Mouse (Mus musculus) thymus, adult 2 months (tissue): Measurements from ENCODE around the gene Itpka.

Experiments used
- CTCF ChIP-seq: fragments of 200-500 bp; IDR thresholded peaks from 2 replicates; pipeline ENCODE4 v1.5.1; 2012; ENCODE audit warnings: mild to moderate bottlenecking, control low read depth, low read length, moderate library complexity, borderline replicate concordance; ENCODE audit not compliant: control insufficient read depth, poor library complexity, insufficient read depth; ENCODE audit errors: extremely low read depth
- POLR2A ChIP-seq: fragments of 200-500 bp; IDR thresholded peaks from 2 replicates; pipeline ENCODE4 v1.6.1; 2012; ENCODE audit warnings: mild to moderate bottlenecking, low read length, control low read depth, moderate library complexity; ENCODE audit not compliant: control insufficient read depth, poor library complexity, insufficient read depth; ENCODE audit errors: extremely low read depth

GRCm38 (mm10) chr2:119763924-119764323, 21.8 kb downstream of the Itpka start:
- TF ChIP-seq CTCF = no peak
- TF ChIP-seq POLR2A = no peak
